Mouse (Mus musculus) skeletal muscle tissue, postnatal 0 days (tissue): Measurements from ENCODE around the gene Bola3. TPM values are rescaled to one million over a fixed set of nuclear protein-coding genes. Genes with fewer than 3 reads are reported as not detected.

Experiments used
- microRNA-seq, 2 experiments: library from miRNA; unstranded; fragments of <30 nt; microRNA quantifications; one replicate each; pipeline ENCODE4; 2016
- polyA plus RNA-seq: library from polyadenylated mRNA; unstranded; fragments of >200 nt; fragmentation: Nextera tagmentation; extraction: Ambion mirVana; gene quantifications from 2 replicates; pipeline ENCODE4 v1.2.1, GENCODE M21; 2015

Gene Bola3
- polyA plus RNA-seq = 310 and 323 TPM in 2 replicates

GRCm38 (mm10) chr6:83348873-83349272 is at the start of gene Bola3:
Gene Bola3 (plus strand): TSS chr6:83349147.

GRCm38 (mm10) chr6:83325525-83326393 is 23.2 kb upstream of the Bola3 start, which contains the start of the genes Mthfd2 and Mob1a:
Gene Mthfd2 (minus strand): TSS chr6:83325908.
Gene Mob1a (plus strand): TSS chr6:83326016.

Small RNA genes within 50 kb of the gene (microRNA-seq; reads per million reads assigned to microRNA genes)
- 0 reads per million in 2 experiments for gene Mir6374

Other genes starting within 250 kb of the Bola3 start
- 1.1 and 1.7 TPM in 2 replicates for gene Ccdc142, start 247.5 kb upstream of the Bola3 start, polyA plus RNA-seq
- 1.3 and 1.6 TPM in 2 replicates for gene Gm42688, start 247.5 kb upstream of the Bola3 start, polyA plus RNA-seq
- 194 and 207 TPM in 2 replicates for gene Mrpl53, start 240.1 kb upstream of the Bola3 start, polyA plus RNA-seq
- 12.7 and 13.6 TPM in 2 replicates for gene Mogs, start 233.7 kb upstream of the Bola3 start, polyA plus RNA-seq
- gene Wbp1, start 227.6 kb upstream of the Bola3 start, polyA plus RNA-seq = 41.1 and 47.1 TPM in 2 replicates
- 6.5 and 9.5 TPM in 2 replicates for gene Ino80b, start 223.7 kb upstream of the Bola3 start, polyA plus RNA-seq
- gene Rtkn, start 213.7 kb upstream of the Bola3 start, polyA plus RNA-seq = 18.9 and 22.0 TPM in 2 replicates
- gene Wdr54, start 192.8 kb upstream of the Bola3 start, polyA plus RNA-seq = 1.1 and 1.5 TPM in 2 replicates
- 0.41 and 0.54 TPM in 2 replicates for gene 1700003E16Rik, start 192.7 kb upstream of the Bola3 start, polyA plus RNA-seq
- 56.2 and 58.8 TPM in 2 replicates for gene Dctn1, start 183.2 kb upstream of the Bola3 start, polyA plus RNA-seq
- 0.04 TPM in 1 of 2 replicates, not detected in the other for gene Slc4a5, start 129.3 kb upstream of the Bola3 start, polyA plus RNA-seq
- gene Mthfd2, start 23.2 kb upstream of the Bola3 start, polyA plus RNA-seq = 8.2 and 13.9 TPM in 2 replicates
- 19.0 and 20.2 TPM in 2 replicates for gene Mob1a, start 23.1 kb upstream of the Bola3 start, polyA plus RNA-seq
- gene Tet3, start 109.9 kb downstream of the Bola3 start, polyA plus RNA-seq = 22.3 and 23.3 TPM in 2 replicates
- gene Dguok, start 157.8 kb downstream of the Bola3 start, polyA plus RNA-seq = 45.9 and 47.1 TPM in 2 replicates
- 14.8 and 17.6 TPM in 2 replicates for gene Actg2, start 187.1 kb downstream of the Bola3 start, polyA plus RNA-seq
- gene Stambp, start 223.6 kb downstream of the Bola3 start, polyA plus RNA-seq = 14.0 and 17.1 TPM in 2 replicates